Mouse (Mus musculus): Measurements from ENCODE around the gene Agbl4. TPM values are rescaled to one million over a fixed set of nuclear protein-coding genes. Genes with fewer than 3 reads are reported as not detected.

Agbl4 gene
- polyA plus RNA-seq, 1 experiment from 2014 or later: 0.13 TPM

DNA sequence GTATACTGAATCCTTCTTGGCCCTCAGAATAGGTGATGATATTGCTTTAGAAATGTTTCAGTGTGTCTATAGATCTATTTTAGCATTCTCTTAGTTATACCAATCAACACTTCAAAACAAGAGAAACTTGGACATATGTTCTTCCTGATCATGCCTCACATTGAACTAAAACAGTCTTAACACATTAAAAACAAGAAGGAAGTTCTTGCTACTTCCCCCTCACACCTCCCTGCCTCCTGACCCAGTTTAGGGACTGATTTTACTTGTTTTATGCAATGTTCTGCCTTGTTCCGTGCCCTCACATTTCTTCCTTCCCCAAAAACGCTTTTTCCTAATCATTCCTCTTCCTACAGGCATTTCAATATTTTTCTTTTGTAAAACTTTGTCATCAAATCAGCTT, 604.2 kb downstream of the Agbl4 start:
- WGBS: 73% methylated on average over 2 of the region's 2 CpGs
- no peak overlapping the region for H3K4me2 ChIP-seq
- H3K36me3 ChIP-seq: no peaks in the 10 kb centered on the region

GRCm38 (mm10) chr4:111004719-111005479, 607.4 kb downstream of the Agbl4 start:
- no peaks in the 10 kb centered on the region for H3K9me3 ChIP-seq
- WGBS: 72% methylated on average over 1 of the region's 1 CpGs
- no peak overlapping the region for H3K4me3 ChIP-seq (replicated peaks)
- H3K27ac ChIP-seq: no peak overlapping the region
- no peak overlapping the region for H3K4me2 ChIP-seq
- H3K4me1 ChIP-seq: no peaks in the 10 kb centered on the region
- H3K9ac ChIP-seq: no peak overlapping the region
- no peaks in the 10 kb centered on the region for H3K27me3 ChIP-seq (replicated peaks)
- no peak for ATAC-seq (ENCODE audit: insufficient read depth, low FRiP score, low read depth)
- no peaks in the 10 kb centered on the region for H3K36me3 ChIP-seq

More for the DNA sequence above, 604.2 kb downstream of the Agbl4 start:
- Histone ChIP-seq H3K27ac (no peak overlapping the region), H3K4me1 (no peaks in the 10 kb centered on the region), H3K4me3 (replicated peaks) (no peak overlapping the region), H3K9me3 (no peaks in the 10 kb centered on the region), H3K27me3 (replicated peaks) (no peaks in the 10 kb centered on the region), H3K9ac (no peak overlapping the region)
- no peak for ATAC-seq (ENCODE audit: insufficient read depth, low FRiP score, low read depth)

DNA sequence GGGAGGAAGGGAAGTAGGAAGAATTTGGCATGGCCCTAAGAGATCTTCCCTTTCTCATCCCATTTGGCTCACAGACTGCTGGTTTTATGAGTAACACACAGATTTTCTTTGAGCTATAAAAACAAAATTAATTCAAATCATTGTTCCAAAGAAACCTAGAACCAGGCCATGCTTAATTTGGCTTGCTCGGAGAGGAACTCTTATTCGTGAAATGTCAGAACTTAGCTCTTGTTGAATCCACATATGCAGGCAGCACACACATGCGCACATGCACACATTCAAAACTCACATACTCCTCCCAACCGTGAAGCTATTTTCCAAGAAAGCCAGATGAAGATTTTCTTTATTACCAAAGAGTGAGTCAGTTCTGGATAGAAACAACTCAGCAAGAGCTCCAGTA, 621.9 kb downstream of the Agbl4 start:
- Histone ChIP-seq H3K9me3 (no peaks in the 10 kb centered on the region), H3K36me3 (no peaks in the 10 kb centered on the region), H3K9ac (no peak overlapping the region), H3K4me3 (replicated peaks) (no peak overlapping the region), H3K4me2 (no peak overlapping the region), H3K27ac (no peak overlapping the region), H3K27me3 (replicated peaks) (no peaks in the 10 kb centered on the region), H3K4me1 (no peaks in the 10 kb centered on the region)
- ATAC-seq (ENCODE audit: insufficient read depth, low FRiP score, low read depth): no peak
- 92% methylated on average over 4 of the region's 4 CpGs for WGBS

GRCm38 (mm10) chr4:111067330-111067729, 669.9 kb downstream of the Agbl4 start:
- Histone ChIP-seq H3K4me1 (no peaks in the 10 kb centered on the region), H3K27ac (no peak overlapping the region), H3K27me3 (replicated peaks) (no peaks in the 10 kb centered on the region), H3K9ac (no peak overlapping the region), H3K9me3 (no peaks in the 10 kb centered on the region), H3K36me3 (no peaks in the 10 kb centered on the region), H3K4me2 (no peak overlapping the region), H3K4me3 (replicated peaks) (no peak overlapping the region)
- 94% methylated on average over 3 of the region's 3 CpGs for WGBS
- ATAC-seq (ENCODE audit: insufficient read depth, low FRiP score, low read depth): no peak

GRCm38 (mm10) chr4:111073738-111074497, 676.5 kb downstream of the Agbl4 start:
- H3K27ac ChIP-seq: no peak overlapping the region
- no peak for ATAC-seq (ENCODE audit: insufficient read depth, low FRiP score, low read depth)
- H3K4me2 ChIP-seq: no peak overlapping the region
- WGBS: 55% methylated on average over 6 of the region's 7 CpGs
- H3K27me3 ChIP-seq (replicated peaks): no peaks in the 10 kb centered on the region
- H3K9ac ChIP-seq: no peak overlapping the region
- no peaks in the 10 kb centered on the region for H3K9me3 ChIP-seq
- H3K4me3 ChIP-seq (replicated peaks): no peak overlapping the region
- no peaks in the 10 kb centered on the region for H3K36me3 ChIP-seq
- H3K4me1 ChIP-seq: no peaks in the 10 kb centered on the region

- H3K4me3 ChIP-seq (replicated peaks): no peak overlapping the region
- no peak overlapping the region for H3K4me2 ChIP-seq
- H3K27ac ChIP-seq: no peak overlapping the region
- H3K27me3 ChIP-seq (replicated peaks): no peaks in the 10 kb centered on the region
- H3K9me3 ChIP-seq: no peaks in the 10 kb centered on the region
- no peaks in the 10 kb centered on the region for H3K4me1 ChIP-seq
- H3K36me3 ChIP-seq: no peaks in the 10 kb centered on the region
- ATAC-seq (ENCODE audit: insufficient read depth, low FRiP score, low read depth): no peak
- H3K9ac ChIP-seq: no peak overlapping the region
- WGBS: 68% methylated on average over 6 of the region's 6 CpGs
Measured at GRCm38 (mm10) chr4:111074701-111075154, 677.3 kb downstream of the Agbl4 start.

DNA sequence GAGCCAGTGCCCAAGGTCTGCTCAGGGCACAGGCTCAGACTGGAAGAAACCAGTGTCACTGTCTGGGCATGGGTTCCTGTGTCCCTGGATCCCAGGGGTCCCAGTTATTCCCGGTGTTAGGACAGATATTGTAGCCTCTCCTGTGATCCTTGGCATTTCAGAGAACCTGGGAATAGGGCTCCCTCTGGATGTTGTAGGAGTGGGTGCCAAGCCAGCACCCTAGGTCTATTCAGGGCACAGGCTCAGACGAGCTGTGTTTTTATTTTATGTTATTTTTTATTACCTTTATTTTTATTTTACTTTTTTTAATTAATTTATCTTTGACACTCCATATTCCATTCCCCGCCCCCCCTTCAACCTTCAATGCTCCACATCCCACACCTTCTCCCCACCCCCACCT, 680.3 kb downstream of the Agbl4 start:
- no peak overlapping the region for H3K27ac ChIP-seq
- ATAC-seq (ENCODE audit: insufficient read depth, low FRiP score, low read depth): no peak
- 85% methylated on average over 3 of the region's 3 CpGs for WGBS
- H3K36me3 ChIP-seq: no peaks in the 10 kb centered on the region
- H3K4me3 ChIP-seq (replicated peaks): no peak overlapping the region
- no peak overlapping the region for H3K4me2 ChIP-seq
- H3K27me3 ChIP-seq (replicated peaks): no peaks in the 10 kb centered on the region
- H3K4me1 ChIP-seq: no peaks in the 10 kb centered on the region
- no peaks in the 10 kb centered on the region for H3K9me3 ChIP-seq
- H3K9ac ChIP-seq: no peak overlapping the region

DNA sequence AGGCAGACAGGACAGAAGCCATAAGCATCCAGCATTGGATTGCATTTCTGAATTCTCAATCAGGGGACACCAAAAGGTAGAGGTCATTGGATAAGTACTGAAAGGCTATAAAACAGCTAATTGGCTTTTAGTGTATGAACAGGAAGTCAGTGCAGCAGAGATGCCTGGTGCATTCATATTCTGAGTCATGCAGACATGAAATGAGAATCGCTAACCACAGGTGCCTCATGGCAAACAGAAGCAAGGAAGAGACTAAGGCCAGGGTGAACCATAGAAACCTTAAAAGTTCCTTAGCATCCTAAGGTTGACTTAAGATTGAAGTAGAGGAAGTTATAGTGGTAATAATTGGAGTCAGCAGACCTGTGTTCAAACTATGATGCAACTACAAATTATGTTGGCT, 687.9 kb downstream of the Agbl4 start:
- ATAC-seq (ENCODE audit: insufficient read depth, low FRiP score, low read depth): no peak
- Histone ChIP-seq H3K4me1 (no peaks in the 10 kb centered on the region), H3K27me3 (replicated peaks) (no peaks in the 10 kb centered on the region), H3K4me2 (no peak overlapping the region), H3K27ac (no peak overlapping the region), H3K4me3 (replicated peaks) (no peak overlapping the region), H3K9ac (no peak overlapping the region), H3K36me3 (no peaks in the 10 kb centered on the region), H3K9me3 (no peaks in the 10 kb centered on the region)
- WGBS: 91% methylated on average over 1 of the region's 1 CpGs

GRCm38 (mm10) chr4:111136217-111137147, 739.0 kb downstream of the Agbl4 start:
- H3K4me2 ChIP-seq: no peak overlapping the region
- H3K27ac ChIP-seq: no peak overlapping the region
- H3K36me3 ChIP-seq: no peaks in the 10 kb centered on the region
- WGBS: 51% methylated on average over 3 of the region's 3 CpGs
- no peak overlapping the region for H3K4me3 ChIP-seq (replicated peaks)
- no peaks in the 10 kb centered on the region for H3K9me3 ChIP-seq
- H3K9ac ChIP-seq: no peak overlapping the region
- ATAC-seq (ENCODE audit: insufficient read depth, low FRiP score, low read depth): no peak
- no peaks in the 10 kb centered on the region for H3K4me1 ChIP-seq
- no peaks in the 10 kb centered on the region for H3K27me3 ChIP-seq (replicated peaks)

GRCm38 (mm10) chr4:111147748-111148147, 750.3 kb downstream of the Agbl4 start:
- H3K4me1 ChIP-seq: no peaks in the 10 kb centered on the region
- H3K9ac ChIP-seq: no peak overlapping the region
- no peaks in the 10 kb centered on the region for H3K36me3 ChIP-seq
- H3K9me3 ChIP-seq: no peaks in the 10 kb centered on the region
- H3K27me3 ChIP-seq (replicated peaks): no peaks in the 10 kb centered on the region
- H3K4me3 ChIP-seq (replicated peaks): no peak overlapping the region
- H3K27ac ChIP-seq: no peak overlapping the region
- no peak overlapping the region for H3K4me2 ChIP-seq
- WGBS: 91% methylated on average over 1 of the region's 1 CpGs
- no peak for ATAC-seq (ENCODE audit: insufficient read depth, low FRiP score, low read depth)

- Histone ChIP-seq H3K4me3 (replicated peaks) (no peak overlapping the region), H3K9me3 (no peaks in the 10 kb centered on the region), H3K36me3 (no peaks in the 10 kb centered on the region), H3K9ac (no peak overlapping the region), H3K27me3 (replicated peaks) (no peaks in the 10 kb centered on the region), H3K4me1 (no peaks in the 10 kb centered on the region), H3K4me2 (no peak overlapping the region), H3K27ac (no peak overlapping the region)
- WGBS: 46% methylated on average over 1 of the region's 1 CpGs
- ATAC-seq (ENCODE audit: insufficient read depth, low FRiP score, low read depth): no peak
Measured at GRCm38 (mm10) chr4:111155859-111156258, 758.4 kb downstream of the Agbl4 start.
